Mouse (Mus musculus): Measurements from ENCODE around the gene Krtap28-10.

- TF ChIP-seq CTCF (IDR thresholded peaks at IDR 0.05; ENCODE audit: borderline replicate concordance, extremely low read depth, insufficient read depth, insufficient read length) (no peak), POLR2A (IDR thresholded peaks at IDR 0.05; ENCODE audit: borderline replicate concordance, extremely low read depth, insufficient read depth, insufficient read length, poor library complexity, severe bottlenecking) (no peak)
Observed at GRCm38 (mm10) chr1:83016556-83016955, 25.7 kb downstream of the Krtap28-10 start.
